Mouse (Mus musculus) limb, embryonic 11.5 days (tissue): ENCODE measurements at regions not wholly inside any gene's neighbourhood (a gene's known extent, or its start where the extent isn't known, plus 50 kb on each side); places are given as distances from the start of the nearest gene placed in this dataset.
A peak's percentile ranks its signal among the peaks of the same experiment; 100 is the strongest.

Experiments
- ATAC-seq: fragments of 200-750 bp; cut with Nextera tagmentation; 2 replicates; pipeline ENCODE4 v1.8.0; 2017; ENCODE audit warnings: low read depth; ENCODE audit not compliant: insufficient number of reproducible peaks, low FRiP score, low TSS enrichment
- DNase-seq: peaks from one replicate; pipeline ENCODE4 v3.0.0-alpha.2; 2015; ENCODE audit warnings: low spot score
- H3K27ac ChIP-seq: fragments of 300-500 bp; sonication (generic); replicated peaks from 2 replicates; pipeline ENCODE4 v1.5.1; 2014; ENCODE audit warnings: low read depth, mild to moderate bottlenecking, low read length
- H3K27me3 ChIP-seq: fragments of 300-500 bp; sonication (generic); 2 replicates; pipeline ENCODE4 v1.6.1; 2014; ENCODE audit warnings: mild to moderate bottlenecking, low read length, mixed read lengths; ENCODE audit not compliant: control insufficient read depth, insufficient read depth
- H3K36me3 ChIP-seq: fragments of 300-500 bp; sonication (generic); 2 replicates; pipeline ENCODE4 v1.6.1; 2014; ENCODE audit warnings: mild to moderate bottlenecking, low read length, moderate library complexity, mixed read lengths; ENCODE audit not compliant: control insufficient read depth, insufficient read depth
- H3K4me1 ChIP-seq: fragments of 300-500 bp; sonication (generic); 2 replicates; pipeline ENCODE4 v1.6.1; 2014; ENCODE audit warnings: low read length, mixed read lengths; ENCODE audit not compliant: control insufficient read depth, insufficient read depth
- H3K4me2 ChIP-seq: fragments of 300-500 bp; sonication (generic); 2 replicates; pipeline ENCODE4 v1.6.1; 2014; ENCODE audit warnings: low read depth, mild to moderate bottlenecking, moderate library complexity; ENCODE audit not compliant: severe bottlenecking
- H3K4me3 ChIP-seq: fragments of 300-500 bp; sonication (generic); 2 replicates; pipeline ENCODE4 v1.5.1; 2014; ENCODE audit warnings: low read depth, low read length
- H3K9ac ChIP-seq: fragments of 300-500 bp; sonication (generic); 2 replicates; pipeline ENCODE4 v1.6.1; 2014; ENCODE audit warnings: mild to moderate bottlenecking, low read length
- H3K9me3 ChIP-seq: fragments of 300-500 bp; sonication (generic); 2 replicates; pipeline ENCODE4 v1.6.1; 2016; ENCODE audit warnings: low read length; ENCODE audit not compliant: control insufficient read depth
- WGBS: fragments of 180-500 bp; shearing (Covaris S2); extraction: QIAGEN DNeasy Blood & Tissue Kit; methylation state at CpG from one replicate; pipeline ENCODE4 v1.1.7; 2014; 5-methylcytosine and 5-hydroxymethylcytosine counted together

GRCm38 (mm10) chr1:159034952-159035351 lies 54.7 kb upstream of the Pappa2 start:
- H3K27ac ChIP-seq = no peak overlapping the region
- H3K4me3 ChIP-seq = no peak overlapping the region
- no peak overlapping the region for H3K4me2 ChIP-seq
- WGBS = 82% methylated on average over 2 of the region's 2 CpGs
- H3K36me3 ChIP-seq = no peaks in the 10 kb centered on the region
- DNase-seq (no peak), ATAC-seq (no peak)
- no peaks in the 10 kb centered on the region for H3K4me1 ChIP-seq
- H3K27me3 ChIP-seq = no peaks in the 10 kb centered on the region
- H3K9ac ChIP-seq = no peak overlapping the region
- H3K9me3 ChIP-seq = no peaks in the 10 kb centered on the region

- Histone ChIP-seq H3K27me3 (no peaks in the 10 kb centered on the region), H3K4me2 (no peak overlapping the region)
Measured at GRCm38 (mm10) chr1:159036371-159036770, 56.1 kb upstream of the Pappa2 start.

GRCm38 (mm10) chr1:159045870-159046385 lies 65.6 kb upstream of the Pappa2 start:
- whole genome bisulfite sequencing = 77% methylated on average over 4 of the region's 4 CpGs

More at GRCm38 (mm10) chr1:159036371-159036770, 56.1 kb upstream of the Pappa2 start:
- Histone ChIP-seq H3K9me3 (no peaks in the 10 kb centered on the region), H3K4me3 (no peak overlapping the region), H3K27ac (no peak overlapping the region), H3K4me1 (no peaks in the 10 kb centered on the region), H3K36me3 (no peaks in the 10 kb centered on the region), H3K9ac (no peak overlapping the region)
- 77% methylated on average over 6 of the region's 6 CpGs for WGBS
- no peak for ATAC-seq
- no peak for DNase-seq

GRCm38 (mm10) chr1:159065024-159065423 lies 84.7 kb upstream of the Pappa2 start:
- DNase-seq (no peak), ATAC-seq (no peak)
- Histone ChIP-seq H3K36me3 (no peaks in the 10 kb centered on the region), H3K4me1 (no peaks in the 10 kb centered on the region), H3K4me2 (no peak overlapping the region), H3K27ac (no peak overlapping the region), H3K9ac (no peak overlapping the region), H3K4me3 (no peak overlapping the region), H3K9me3 (no peaks in the 10 kb centered on the region), H3K27me3 (no peaks in the 10 kb centered on the region)
- 50% methylated on average over 1 of the region's 1 CpGs for WGBS

More at GRCm38 (mm10) chr1:159045870-159046385, 65.6 kb upstream of the Pappa2 start:
- Histone ChIP-seq H3K27me3 (no peaks in the 10 kb centered on the region), H3K4me2 (no peak overlapping the region), H3K36me3 (no peaks in the 10 kb centered on the region), H3K9ac (no peak overlapping the region), H3K9me3 (no peaks in the 10 kb centered on the region), H3K27ac (no peak overlapping the region), H3K4me1 (no peaks in the 10 kb centered on the region), H3K4me3 (no peak overlapping the region)
- DNase-seq (no peak), ATAC-seq (no peak)

DNA sequence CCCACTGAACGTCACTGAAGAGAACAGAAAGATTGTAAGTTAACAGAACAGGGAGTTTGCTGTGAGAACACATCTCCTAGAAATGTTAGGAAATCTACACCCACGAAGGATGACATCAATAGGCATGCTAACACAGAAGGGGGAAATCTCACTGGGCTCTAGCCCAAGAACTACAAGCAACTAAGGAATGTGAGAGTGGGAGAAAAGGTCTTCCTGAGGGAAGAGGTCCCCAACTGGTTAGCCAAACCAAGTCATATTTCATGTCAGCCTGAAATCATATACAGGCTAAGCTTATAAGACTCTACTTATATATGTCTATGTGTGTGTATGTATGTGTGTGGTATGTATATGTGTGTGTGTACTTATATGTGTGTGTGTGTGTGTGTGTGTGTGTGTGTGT lies 118.9 kb upstream of the Pappa2 start:
- DNase-seq (no peak), ATAC-seq (no peak)
- Histone ChIP-seq H3K27me3 (no peaks in the 10 kb centered on the region), H3K9ac (no peak overlapping the region), H3K36me3 (no peaks in the 10 kb centered on the region), H3K9me3 (no peaks in the 10 kb centered on the region), H3K27ac (no peak overlapping the region), H3K4me1 (no peaks in the 10 kb centered on the region), H3K4me3 (no peak overlapping the region), H3K4me2 (no peak overlapping the region)
- 73% methylated on average over 2 of the region's 2 CpGs for WGBS

DNA sequence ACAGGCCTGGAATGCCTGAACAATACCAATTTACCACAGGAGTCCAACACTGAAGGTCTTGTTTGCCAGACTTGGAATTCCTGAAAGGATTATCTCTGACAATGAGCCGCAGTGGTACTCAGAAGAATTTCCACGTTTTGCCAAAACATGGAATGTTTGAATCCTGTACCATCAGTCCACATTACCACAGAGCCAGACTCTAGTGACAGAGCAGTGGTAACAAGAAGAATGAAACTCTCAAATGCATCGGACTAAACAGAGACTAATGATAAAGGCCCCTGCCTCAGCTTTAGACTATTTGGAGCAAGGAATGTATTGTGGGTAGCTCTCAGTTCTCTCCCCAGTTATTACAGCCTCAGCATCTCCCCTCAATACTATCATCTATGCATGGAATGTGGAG lies 109.9 kb upstream of the Cop1 start:
- Histone ChIP-seq H3K4me1 (no peaks in the 10 kb centered on the region), H3K4me2 (no peak overlapping the region), H3K27ac (no peak overlapping the region), H3K36me3 (no peaks in the 10 kb centered on the region), H3K9me3 (no peaks in the 10 kb centered on the region), H3K27me3 (no peaks in the 10 kb centered on the region), H3K9ac (no peak overlapping the region), H3K4me3 (no peak overlapping the region)
- ATAC-seq (no peak), DNase-seq (no peak)
- WGBS = 94% methylated on average over 3 of the region's 3 CpGs

DNA sequence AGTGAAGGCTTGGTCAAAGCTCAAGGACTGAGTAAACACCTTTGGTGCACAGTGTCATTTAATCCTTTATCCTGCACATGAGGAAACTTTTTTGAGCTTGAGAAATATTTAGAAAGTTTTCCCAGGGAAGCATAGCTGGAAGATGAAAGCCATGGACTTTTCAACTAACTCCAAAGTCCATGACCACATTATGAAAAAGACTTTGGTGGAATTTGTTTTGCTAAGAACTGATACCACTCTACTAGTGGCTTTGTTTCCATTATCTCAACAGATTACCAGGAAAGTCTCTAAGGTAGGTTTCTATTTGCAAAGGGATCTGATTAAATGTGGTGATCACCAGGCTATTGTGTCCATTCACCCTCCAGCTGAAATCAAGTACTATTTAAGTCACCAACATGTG lies 107.2 kb upstream of the Cop1 start:
- no peak for DNase-seq
- Histone ChIP-seq H3K4me3 (no peak overlapping the region), H3K4me2 (no peak overlapping the region), H3K9ac (no peak overlapping the region), H3K27ac (no peak overlapping the region), H3K36me3 (no peaks in the 10 kb centered on the region), H3K4me1 (no peaks in the 10 kb centered on the region), H3K9me3 (no peaks in the 10 kb centered on the region), H3K27me3 (no peaks in the 10 kb centered on the region)
- no peak for ATAC-seq

GRCm38 (mm10) chr1:159135301-159135700 lies 96.8 kb upstream of the Cop1 start:
- H3K4me3 ChIP-seq = no peak overlapping the region
- H3K4me2 ChIP-seq = no peak overlapping the region

GRCm38 (mm10) chr1:159147788-159148497 lies 84.2 kb upstream of the Cop1 start:
- H3K4me3 ChIP-seq = no peak overlapping the region
- H3K9ac ChIP-seq = no peak overlapping the region
- H3K9me3 ChIP-seq = no peaks in the 10 kb centered on the region
- WGBS = 90% methylated on average over 8 of the region's 8 CpGs
- no peaks in the 10 kb centered on the region for H3K27me3 ChIP-seq
- no peaks in the 10 kb centered on the region for H3K36me3 ChIP-seq
- ATAC-seq (no peak), DNase-seq (no peak)
- no peak overlapping the region for H3K27ac ChIP-seq
- no peak overlapping the region for H3K4me2 ChIP-seq
- no peaks in the 10 kb centered on the region for H3K4me1 ChIP-seq

More at GRCm38 (mm10) chr1:159135301-159135700, 96.8 kb upstream of the Cop1 start:
- H3K4me1 ChIP-seq = no peaks in the 10 kb centered on the region
- no peak overlapping the region for H3K27ac ChIP-seq
- H3K36me3 ChIP-seq = no peaks in the 10 kb centered on the region
- 9% methylated on average over 10 of the region's 10 CpGs for WGBS
- no peaks in the 10 kb centered on the region for H3K27me3 ChIP-seq
- DNase-seq = peak; percentile 88
- H3K9ac ChIP-seq = no peak overlapping the region
- ATAC-seq = peak; percentile 67
- no peaks in the 10 kb centered on the region for H3K9me3 ChIP-seq
